Mouse (Mus musculus) forebrain, embryonic 11.5 days (tissue): Measurements from ENCODE around the gene Naaladl1. TPM values are rescaled to one million over a fixed set of nuclear protein-coding genes. Genes with fewer than 3 reads are reported as not detected.

Source experiments
- ATAC-seq: fragments of 200-750 bp; cut with Nextera tagmentation; replicated peaks from 2 replicates; pipeline ENCODE4 v1.8.0; 2017; ENCODE audit warnings: moderate TSS enrichment; ENCODE audit not compliant: low FRiP score
- DNase-seq: peaks from one replicate; pipeline ENCODE4 v3.0.0-alpha.2; 2017; ENCODE audit warnings: low spot score
- H3K27ac ChIP-seq: fragments of 300-500 bp; sonication (generic); 2 replicates; pipeline ENCODE4 v1.5.1; 2014; ENCODE audit warnings: low read depth, low read length
- H3K27me3 ChIP-seq: fragments of 300-500 bp; sonication (generic); 2 replicates; pipeline ENCODE4 v1.6.1; 2014; ENCODE audit warnings: mild to moderate bottlenecking, low read length, mixed read lengths; ENCODE audit not compliant: control insufficient read depth, insufficient read depth
- H3K36me3 ChIP-seq: fragments of 300-500 bp; sonication (generic); 2 replicates; pipeline ENCODE4 v1.6.1; 2014; ENCODE audit warnings: mild to moderate bottlenecking, low read length, moderate library complexity, mixed read lengths; ENCODE audit not compliant: control insufficient read depth, insufficient read depth
- H3K4me1 ChIP-seq: fragments of 300-500 bp; sonication (generic); replicated peaks from 2 replicates; pipeline ENCODE4 v1.6.1; 2014; ENCODE audit warnings: low read length, mixed read lengths; ENCODE audit not compliant: control insufficient read depth, insufficient read depth
- H3K4me2 ChIP-seq: fragments of 300-500 bp; sonication (generic); 2 replicates; pipeline ENCODE4 v1.6.1; 2014; ENCODE audit warnings: low read depth, mild to moderate bottlenecking, low read length, moderate library complexity, mixed read lengths; ENCODE audit not compliant: severe bottlenecking
- H3K4me3 ChIP-seq: fragments of 300-500 bp; sonication (generic); 2 replicates; pipeline ENCODE4 v1.5.1; 2014; ENCODE audit warnings: low read depth, low read length
- H3K9ac ChIP-seq: fragments of 300-500 bp; sonication (generic); 2 replicates; pipeline ENCODE4 v1.6.1; 2014; ENCODE audit warnings: low read length
- H3K9me3 ChIP-seq: fragments of 300-500 bp; sonication (generic); 2 replicates; pipeline ENCODE4 v1.6.1; 2016; ENCODE audit warnings: low read length, mixed read lengths; ENCODE audit not compliant: control insufficient read depth
- WGBS: fragments of 180-500 bp; shearing (Covaris S2); extraction: QIAGEN DNeasy Blood & Tissue Kit; methylation state at CpG from one replicate; pipeline ENCODE4 v1.1.7; 2014; 5-methylcytosine and 5-hydroxymethylcytosine counted together
- polyA plus RNA-seq: library from polyadenylated mRNA; unstranded; fragments of >200 nt; fragmentation: Nextera tagmentation; extraction: Ambion mirVana; gene quantifications from 2 replicates; pipeline ENCODE4 v1.2.1, GENCODE M21; 2014

Gene Naaladl1
- polyA plus RNA-seq, 1 experiment from 2014 or later = 1.0 TPM

DNA sequence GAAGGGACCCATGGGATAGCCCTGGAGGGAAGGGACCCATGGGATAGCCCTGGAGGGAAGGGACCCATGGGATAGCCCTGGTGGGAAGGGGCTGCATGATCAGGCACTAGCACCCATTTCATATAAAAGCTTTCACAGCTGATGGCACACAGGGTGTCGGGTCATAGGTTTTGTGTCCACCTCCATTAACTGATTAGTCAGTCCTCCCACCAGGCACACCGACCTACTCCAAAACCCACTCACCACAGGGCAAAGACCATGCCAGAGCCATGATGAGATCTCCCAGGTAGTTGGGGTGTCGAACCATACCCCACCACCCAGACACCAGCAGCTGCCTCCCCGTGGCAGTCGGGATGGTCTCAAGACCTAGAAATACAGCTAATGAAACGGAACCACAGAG, 42.5 kb upstream of the Naaladl1 start:
- no peak overlapping the region for H3K4me2 ChIP-seq
- WGBS = 94% methylated on average over 6 of the region's 6 CpGs
- peaks cover 3% of the 10 kb centered on the region; the same call in 1 of the 2 replicates for H3K36me3 ChIP-seq
- H3K4me1 ChIP-seq = peaks cover 27% of the 10 kb centered on the region
- no peak overlapping the region for H3K27ac ChIP-seq
- DNase-seq (no peak), ATAC-seq (no peak)
- H3K9ac ChIP-seq = no peak overlapping the region
- no peaks in the 10 kb centered on the region for H3K27me3 ChIP-seq
- H3K4me3 ChIP-seq = no peak overlapping the region
- H3K9me3 ChIP-seq = no peaks in the 10 kb centered on the region

DNA sequence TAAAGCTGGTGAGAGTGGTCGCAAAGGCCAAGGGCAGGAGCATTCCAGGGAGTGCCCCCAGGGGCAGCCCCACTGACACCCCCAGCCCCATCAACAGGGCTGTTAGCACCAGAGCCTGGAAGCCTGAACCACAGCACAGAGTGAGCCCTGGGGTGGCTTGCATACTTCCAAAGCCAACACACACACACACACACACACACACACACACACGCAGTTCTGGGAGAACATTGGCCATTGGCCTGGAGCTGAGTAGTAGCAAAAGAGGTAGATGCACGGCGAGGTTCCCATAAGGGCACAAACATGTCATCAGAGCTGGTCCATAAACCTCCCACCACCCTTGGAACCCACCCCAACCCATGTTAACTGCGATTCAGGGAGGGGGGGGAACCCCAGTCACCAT, 39.0 kb upstream of the Naaladl1 start:
- WGBS = 43% methylated on average over 5 of the region's 5 CpGs
- Histone ChIP-seq H3K27me3 (no peaks in the 10 kb centered on the region), H3K4me3 (peak overlapping the region; percentile 55), H3K27ac (peak overlapping the region; percentile 83; the same call in 1 of the 2 replicates), H3K4me1 (peaks cover 19% of the 10 kb centered on the region), H3K36me3 (no peaks in the 10 kb centered on the region; the same call in 1 of the 2 replicates), H3K9me3 (no peaks in the 10 kb centered on the region), H3K9ac (peak overlapping the region; percentile 70), H3K4me2 (peak overlapping the region; percentile 94)
- no peak for ATAC-seq
- DNase-seq = no peak

DNA sequence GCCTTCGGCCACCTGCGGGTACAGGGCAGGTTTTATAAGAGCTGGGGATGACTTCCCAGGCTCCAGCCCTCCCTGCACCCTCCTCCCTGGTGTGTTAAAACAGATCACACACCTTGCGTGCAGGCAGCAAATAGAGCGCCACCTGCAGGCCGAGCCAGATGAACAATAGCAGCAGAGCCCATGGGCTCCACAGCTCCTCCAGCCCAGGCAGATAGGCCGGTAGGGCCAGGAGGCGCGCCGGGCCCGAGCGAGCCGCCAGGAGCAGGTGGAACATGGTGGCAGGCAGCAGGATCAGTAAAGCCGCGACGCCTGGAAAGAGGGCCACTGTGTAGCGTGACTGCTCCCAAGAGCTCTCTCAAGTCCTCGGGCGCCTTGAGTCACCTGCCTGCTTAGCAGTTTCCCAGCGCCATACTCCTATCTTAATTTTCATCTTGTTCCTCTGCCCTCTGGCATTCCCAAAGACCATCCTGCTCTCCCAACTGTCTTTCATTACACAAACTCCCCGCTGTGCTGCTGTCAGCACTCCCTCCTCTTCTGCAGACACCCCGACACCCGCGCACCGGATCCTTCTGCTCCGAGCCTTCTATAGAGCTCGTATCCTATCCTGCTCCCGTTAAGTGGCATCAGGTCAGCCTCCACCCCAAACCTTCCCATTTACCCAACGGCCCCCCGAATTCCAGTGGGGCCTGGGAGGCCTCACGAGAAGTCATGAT, 38.4 kb upstream of the Naaladl1 start:
- Histone ChIP-seq H3K9me3 (no peaks in the 10 kb centered on the region), H3K4me2 (peak overlapping the region; percentile 94), H3K36me3 (no peaks in the 10 kb centered on the region; the same call in 1 of the 2 replicates), H3K9ac (peak overlapping the region; percentile 70), H3K27me3 (no peaks in the 10 kb centered on the region), H3K4me3 (peak overlapping the region; percentile 55), H3K4me1 (peaks cover 15% of the 10 kb centered on the region), H3K27ac (peak overlapping the region; percentile 83)
- under 1% methylated on average over 30 of the region's 30 CpGs for WGBS
- ATAC-seq (peak; percentile 67), DNase-seq (peak; percentile 94)

- Histone ChIP-seq H3K4me3 (peak within 1 kb of the TSS; percentile 55), H3K4me2 (peak within 1 kb of the TSS; percentile 94), H3K9me3 (no peaks in the 10 kb centered on the region), H3K27me3 (no peaks in the 10 kb centered on the region), H3K4me1 (peaks cover 9% of the 10 kb centered on the region), H3K27ac (peak within 1 kb of the TSS; percentile 83), H3K9ac (peak within 1 kb of the TSS; percentile 70), H3K36me3 (no peaks in the 10 kb centered on the region; the same call in 1 of the 2 replicates)
- DNase-seq = peak; percentile 95
- ATAC-seq = peak; percentile 94
- 11% methylated on average over 33 of the region's 33 CpGs for WGBS
Observed at GRCm38 (mm10) chr19:6067724-6068415, 37.7 kb upstream of the Naaladl1 start, which contains the start of gene Tm7sf2. Gene Tm7sf2, minus strand, starts transcription at chr19:6068373.

DNA sequence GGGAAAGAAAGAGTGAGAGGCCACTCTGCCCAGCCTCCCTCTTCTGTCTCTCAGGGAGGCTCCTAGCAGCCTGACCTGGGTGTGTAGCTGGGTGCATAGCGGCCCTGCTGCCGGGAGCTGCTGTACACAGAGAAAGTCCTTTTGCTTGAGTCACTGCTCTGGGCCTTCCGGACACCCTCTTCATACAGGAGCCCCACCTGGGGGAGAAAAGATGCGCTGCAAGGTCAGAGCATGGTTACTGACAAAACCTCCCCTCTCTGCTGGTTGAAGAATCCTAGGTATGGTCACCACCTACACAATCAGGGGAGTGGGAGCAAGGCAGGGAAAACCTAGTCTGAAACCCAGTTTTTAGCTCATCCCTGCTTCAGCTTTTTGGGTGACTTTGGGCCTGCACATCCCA, 36.6 kb upstream of the Naaladl1 start:
- H3K4me3 ChIP-seq = no peak overlapping the region

GRCm38 (mm10) chr19:6069851-6070250, 35.7 kb upstream of the Naaladl1 start:
- DNase-seq = no peak
- WGBS = 94% methylated on average over 10 of the region's 10 CpGs
- Histone ChIP-seq H3K36me3 (no peaks in the 10 kb centered on the region; the same call in 1 of the 2 replicates), H3K4me2 (no peak overlapping the region), H3K27me3 (no peaks in the 10 kb centered on the region), H3K9me3 (no peaks in the 10 kb centered on the region), H3K4me1 (peaks cover 9% of the 10 kb centered on the region), H3K27ac (no peak overlapping the region), H3K4me3 (no peak overlapping the region), H3K9ac (no peak overlapping the region)
- ATAC-seq = no peak

More for the DNA sequence above, 36.6 kb upstream of the Naaladl1 start:
- ATAC-seq = no peak
- DNase-seq = no peak
- H3K4me1 ChIP-seq = peaks cover 9% of the 10 kb centered on the region
- 87% methylated on average over 4 of the region's 4 CpGs for WGBS
- no peaks in the 10 kb centered on the region for H3K9me3 ChIP-seq
- no peak overlapping the region for H3K27ac ChIP-seq
- no peak overlapping the region for H3K4me2 ChIP-seq
- H3K36me3 ChIP-seq = no peaks in the 10 kb centered on the region; the same call in 1 of the 2 replicates
- no peak overlapping the region for H3K9ac ChIP-seq
- H3K27me3 ChIP-seq = no peaks in the 10 kb centered on the region

DNA sequence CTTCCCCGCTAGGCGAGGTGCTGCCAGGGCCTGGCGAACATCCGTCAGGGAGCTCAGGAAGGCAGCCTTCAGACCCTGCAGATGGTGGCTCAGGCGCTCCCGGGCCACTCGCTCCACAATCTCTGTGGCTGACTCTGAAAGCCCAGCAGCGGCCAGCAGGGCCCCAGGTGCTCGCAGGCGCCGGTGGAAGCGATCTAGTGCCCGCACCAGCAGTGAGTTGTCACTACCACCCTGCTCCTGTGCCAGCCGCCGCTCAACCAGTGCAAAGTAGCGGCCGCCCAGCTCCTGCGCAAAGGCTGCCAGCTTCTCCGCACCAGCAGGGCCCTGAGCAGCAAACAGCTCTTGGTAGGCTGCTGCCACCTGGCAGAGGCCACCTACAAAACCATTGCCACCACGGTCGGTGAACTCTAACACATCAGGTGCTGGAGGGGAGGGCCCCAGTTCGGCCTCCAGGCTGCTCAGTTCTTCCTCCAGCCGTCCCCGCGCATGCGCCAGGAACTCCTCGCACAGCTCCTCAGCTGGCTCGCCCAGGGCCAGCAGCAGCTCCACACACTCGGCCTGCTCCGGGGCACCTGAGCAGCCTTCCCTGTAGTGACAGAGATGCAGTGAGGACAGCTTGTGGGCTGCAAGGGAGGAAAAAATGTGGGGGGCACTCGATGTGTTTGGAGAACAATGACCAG, 34.9 kb upstream of the Naaladl1 start:
- Histone ChIP-seq H3K27ac (no peak overlapping the region), H3K4me1 (peaks cover 9% of the 10 kb centered on the region), H3K9me3 (no peaks in the 10 kb centered on the region), H3K27me3 (no peaks in the 10 kb centered on the region), H3K4me3 (no peak overlapping the region), H3K36me3 (no peaks in the 10 kb centered on the region; the same call in 1 of the 2 replicates), H3K4me2 (no peak overlapping the region), H3K9ac (no peak overlapping the region)
- no peak for ATAC-seq
- no peak for DNase-seq
- WGBS = 91% methylated on average over 31 of the region's 31 CpGs

DNA sequence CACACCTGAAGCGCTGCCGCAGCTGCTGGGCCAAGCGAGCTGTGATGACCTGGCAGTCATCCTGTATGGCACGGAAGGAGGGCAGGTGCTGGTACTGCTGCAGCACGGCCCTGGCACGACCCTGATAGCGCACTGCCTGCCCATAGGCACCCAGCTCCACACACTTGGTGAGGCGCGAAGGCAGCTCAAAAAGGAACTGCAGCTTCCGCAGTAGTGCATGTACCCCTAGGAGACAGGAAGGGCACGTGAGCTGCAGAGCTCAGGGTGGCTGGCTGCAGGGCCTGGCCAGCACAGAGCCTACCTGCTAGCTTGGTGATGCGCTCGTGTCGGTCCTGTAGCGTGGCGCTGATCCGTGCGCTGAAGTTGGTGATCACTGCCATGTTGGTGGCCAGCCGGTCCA, 34.3 kb upstream of the Naaladl1 start:
- no peak overlapping the region for H3K4me2 ChIP-seq
- ATAC-seq (no peak), DNase-seq (no peak)
- 95% methylated on average over 19 of the region's 19 CpGs for WGBS
- no peak overlapping the region for H3K27ac ChIP-seq
- H3K9me3 ChIP-seq = no peaks in the 10 kb centered on the region
- no peak overlapping the region for H3K4me3 ChIP-seq
- no peaks in the 10 kb centered on the region for H3K27me3 ChIP-seq
- H3K36me3 ChIP-seq = no peaks in the 10 kb centered on the region; the same call in 1 of the 2 replicates
- peaks cover 12% of the 10 kb centered on the region for H3K4me1 ChIP-seq
- H3K9ac ChIP-seq = no peak overlapping the region
